Mouse (Mus musculus): ENCODE results near the gene Oca2. TPM values are rescaled to one million over a fixed set of nuclear protein-coding genes. Genes with fewer than 3 reads are reported as not detected.

Oca2 gene
- polyA plus RNA-seq, 1 experiment from 2014 or later: not detected

DNA sequence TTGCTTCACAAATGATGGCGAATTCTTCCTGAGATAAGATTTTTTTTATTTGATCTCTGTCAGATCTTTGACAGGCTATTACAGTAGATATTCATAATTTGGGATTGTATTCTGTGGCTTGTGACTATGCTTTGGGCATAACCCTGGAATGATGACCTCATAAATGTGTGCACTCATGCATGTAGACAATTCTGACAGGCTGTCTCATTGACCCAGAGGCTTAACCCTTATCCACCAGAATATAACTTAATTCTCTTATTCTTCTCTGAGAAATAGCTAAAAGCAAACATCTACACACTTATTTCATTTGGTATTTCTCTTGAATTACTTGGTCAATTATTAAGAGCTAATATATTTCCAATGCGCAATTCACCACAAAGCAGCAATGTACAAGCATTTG is 37.9 kb downstream of the Oca2 start:
- DNase-seq (no peak), ATAC-seq (no peak)
- Histone ChIP-seq H3K27ac (ENCODE audit: low read depth) (no peak overlapping the region), H3K27me3 (ENCODE audit: insufficient read depth, low read length) (no peaks in the 10 kb centered on the region), H3K4me2 (ENCODE audit: low read depth, low read length) (no peak overlapping the region), H3K9ac (replicated peaks) (no peak overlapping the region), H3K36me3 (replicated peaks; ENCODE audit: insufficient read depth, low read length) (no peaks in the 10 kb centered on the region), H3K4me1 (ENCODE audit: insufficient read depth) (no peaks in the 10 kb centered on the region), H3K4me3 (ENCODE audit: low read depth, low read length) (no peak overlapping the region), H3K9me3 (ENCODE audit: low read length) (no peaks in the 10 kb centered on the region)
- TF ChIP-seq EP300 (IDR thresholded peaks at IDR 0.05; ENCODE audit: low read depth): no peak
- no peak for TF ChIP-seq CTCF (IDR thresholded peaks at IDR 0.05; ENCODE audit: low read depth)
- WGBS (ENCODE audit: insufficient replicate concordance): 76% methylated on average over 2 of the region's 2 CpGs

DNA sequence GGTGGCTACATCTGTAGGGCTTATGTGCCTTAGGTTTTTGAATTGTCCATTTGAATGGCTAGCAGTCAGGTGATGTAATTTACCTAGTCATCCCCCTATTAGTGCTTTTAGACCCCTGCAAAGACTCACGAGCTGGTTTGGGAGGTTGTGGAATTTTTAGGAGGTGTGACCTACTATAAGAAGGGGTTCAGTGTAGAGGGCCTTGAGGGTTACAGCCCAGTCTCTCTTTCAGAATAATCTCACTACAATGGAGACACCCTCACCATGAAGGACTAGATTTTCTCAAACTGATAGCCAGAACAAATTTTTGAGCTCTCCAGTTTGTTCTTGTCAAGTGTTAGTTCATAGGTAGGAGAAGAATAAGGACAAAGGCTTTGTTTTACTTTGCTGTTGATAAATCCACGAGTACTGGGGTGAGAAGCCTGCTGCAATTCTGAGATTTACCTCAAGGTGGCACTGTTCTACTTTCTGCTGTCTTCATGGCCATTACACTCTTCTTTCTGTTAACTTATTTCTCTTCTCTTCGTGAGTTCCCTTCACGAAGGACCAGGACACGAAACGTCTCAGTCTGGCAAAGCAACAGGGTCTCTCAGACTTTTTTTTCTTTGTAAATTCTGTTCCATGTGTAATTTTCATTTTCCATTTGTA is 52.0 kb downstream of the Oca2 start:
- Histone ChIP-seq H3K4me2 (ENCODE audit: low read depth, low read length) (no peak overlapping the region), H3K4me3 (ENCODE audit: low read depth, low read length) (no peak overlapping the region), H3K9ac (replicated peaks) (no peak overlapping the region), H3K4me1 (ENCODE audit: insufficient read depth) (no peaks in the 10 kb centered on the region), H3K27ac (ENCODE audit: low read depth) (no peak overlapping the region), H3K9me3 (ENCODE audit: low read length) (no peaks in the 10 kb centered on the region), H3K27me3 (ENCODE audit: insufficient read depth, low read length) (no peaks in the 10 kb centered on the region), H3K36me3 (replicated peaks; ENCODE audit: insufficient read depth, low read length) (no peaks in the 10 kb centered on the region)
- no peak for TF ChIP-seq EP300 (IDR thresholded peaks at IDR 0.05; ENCODE audit: low read depth)
- TF ChIP-seq CTCF (IDR thresholded peaks at IDR 0.05; ENCODE audit: low read depth): peak; percentile 68
- 35% methylated on average over 6 of the region's 6 CpGs for WGBS (ENCODE audit: insufficient replicate concordance)
- DNase-seq (peak; percentile 47), ATAC-seq (no peak)

DNA sequence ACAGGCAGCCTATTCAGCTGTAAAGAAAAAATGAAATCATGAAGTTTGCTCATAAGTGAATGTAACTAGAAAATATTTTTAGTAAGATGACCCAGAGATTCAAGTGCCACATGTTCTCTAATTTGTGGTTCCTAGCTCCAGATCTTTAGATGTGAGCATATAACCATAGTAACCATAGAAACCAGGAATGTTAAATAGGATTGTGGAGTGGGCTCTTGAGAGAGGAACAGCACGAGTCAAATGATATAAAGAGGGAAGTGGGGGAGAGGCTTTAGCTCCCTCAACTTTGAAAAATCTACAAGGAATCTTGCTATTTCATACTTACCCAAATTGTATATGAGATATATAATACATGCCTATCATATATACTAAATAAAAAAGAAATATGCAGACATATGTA is 64.8 kb downstream of the Oca2 start:
- Histone ChIP-seq H3K9me3 (ENCODE audit: low read length) (no peaks in the 10 kb centered on the region), H3K36me3 (replicated peaks; ENCODE audit: insufficient read depth, low read length) (no peaks in the 10 kb centered on the region), H3K4me3 (ENCODE audit: low read depth, low read length) (no peak overlapping the region), H3K27me3 (ENCODE audit: insufficient read depth, low read length) (no peaks in the 10 kb centered on the region), H3K27ac (ENCODE audit: low read depth) (no peak overlapping the region), H3K4me1 (ENCODE audit: insufficient read depth) (no peaks in the 10 kb centered on the region), H3K4me2 (ENCODE audit: low read depth, low read length) (no peak overlapping the region), H3K9ac (replicated peaks) (no peak overlapping the region)
- DNase-seq (no peak), ATAC-seq (no peak)
- WGBS (ENCODE audit: insufficient replicate concordance): 41% methylated on average over 1 of the region's 1 CpGs
- TF ChIP-seq CTCF (IDR thresholded peaks at IDR 0.05; ENCODE audit: low read depth): no peak
- no peak for TF ChIP-seq EP300 (IDR thresholded peaks at IDR 0.05; ENCODE audit: low read depth)

DNA sequence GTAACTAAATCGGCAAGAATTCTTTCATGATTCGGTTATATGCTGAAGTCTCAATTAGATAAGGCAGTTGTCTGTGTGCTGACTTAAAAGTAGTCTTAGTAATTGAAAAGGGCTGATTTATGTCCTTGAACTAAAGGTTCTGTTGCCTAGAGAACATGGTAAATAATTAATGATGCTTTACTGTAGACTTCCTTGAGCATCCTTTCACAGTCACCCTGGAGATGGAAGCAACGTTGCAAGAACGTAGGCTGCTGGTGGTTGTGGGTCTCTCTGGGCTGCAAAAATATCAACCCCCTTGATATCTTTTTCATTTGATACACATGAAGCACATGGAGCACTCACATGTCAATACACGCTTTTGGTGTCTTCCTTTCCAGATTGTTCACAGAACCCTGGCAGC is 74.8 kb downstream of the Oca2 start:
- TF ChIP-seq CTCF (IDR thresholded peaks at IDR 0.05; ENCODE audit: low read depth): no peak
- TF ChIP-seq EP300 (IDR thresholded peaks at IDR 0.05; ENCODE audit: low read depth): no peak
- H3K4me1 ChIP-seq (ENCODE audit: insufficient read depth): no peaks in the 10 kb centered on the region
- H3K9ac ChIP-seq (replicated peaks): no peak overlapping the region
- no peak overlapping the region for H3K4me3 ChIP-seq (ENCODE audit: low read depth, low read length)
- H3K4me2 ChIP-seq (ENCODE audit: low read depth, low read length): no peak overlapping the region
- no peaks in the 10 kb centered on the region for H3K9me3 ChIP-seq (ENCODE audit: low read length)
- 83% methylated on average over 5 of the region's 5 CpGs for WGBS (ENCODE audit: insufficient replicate concordance)
- ATAC-seq (no peak), DNase-seq (no peak)
- no peaks in the 10 kb centered on the region for H3K27me3 ChIP-seq (ENCODE audit: insufficient read depth, low read length)
- no peaks in the 10 kb centered on the region for H3K36me3 ChIP-seq (replicated peaks; ENCODE audit: insufficient read depth, low read length)
- H3K27ac ChIP-seq (ENCODE audit: low read depth): no peak overlapping the region

DNA sequence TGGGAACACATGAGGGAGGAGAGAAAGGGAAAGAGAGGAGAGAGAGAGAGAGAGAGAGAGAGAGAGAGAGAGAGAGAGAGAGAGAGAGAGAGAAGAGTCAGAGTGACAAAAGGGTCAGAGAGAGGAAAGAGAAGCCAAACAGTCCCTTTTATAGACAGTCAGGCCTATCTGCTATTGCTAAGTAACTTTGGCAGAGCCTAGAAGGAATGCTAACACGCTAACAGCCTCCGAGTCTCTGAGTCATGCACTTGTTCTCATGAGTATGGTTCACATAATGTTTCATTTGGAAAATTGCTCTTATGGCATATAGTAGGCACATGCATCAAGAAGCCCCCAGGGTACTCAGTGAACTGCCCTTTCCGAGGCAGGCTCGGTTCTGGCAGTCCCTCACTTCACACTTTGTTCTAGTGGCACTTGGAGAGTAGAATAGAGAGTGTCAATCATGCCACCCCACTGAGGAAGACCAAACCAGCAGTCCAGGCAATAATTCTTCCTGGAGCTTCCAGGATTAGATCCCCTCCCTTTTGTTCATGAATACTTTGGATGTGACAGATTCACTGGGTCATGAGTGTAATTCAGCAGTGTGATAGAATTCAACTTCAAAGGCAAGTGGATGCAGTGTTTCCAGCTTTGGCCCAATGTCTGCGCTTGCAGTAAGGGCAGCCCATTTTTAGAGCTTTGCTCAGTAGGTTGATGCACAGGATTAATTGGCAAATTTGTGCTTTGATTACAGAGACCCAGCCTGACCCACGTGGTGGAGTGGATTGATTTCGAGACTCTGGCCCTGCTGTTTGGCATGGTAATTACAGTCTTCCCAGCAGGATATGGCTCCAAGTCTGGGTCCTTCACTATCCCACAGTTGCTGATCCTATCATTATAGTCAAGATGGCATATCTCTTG is 76.3 kb downstream of the Oca2 start:
- H3K27ac ChIP-seq (ENCODE audit: low read depth): no peak overlapping the region
- no peak overlapping the region for H3K4me3 ChIP-seq (ENCODE audit: low read depth, low read length)
- no peaks in the 10 kb centered on the region for H3K4me1 ChIP-seq (ENCODE audit: insufficient read depth)
- no peak for DNase-seq
- TF ChIP-seq EP300 (IDR thresholded peaks at IDR 0.05; ENCODE audit: low read depth): no peak
- H3K36me3 ChIP-seq (replicated peaks; ENCODE audit: insufficient read depth, low read length): no peaks in the 10 kb centered on the region
- H3K9me3 ChIP-seq (ENCODE audit: low read length): no peaks in the 10 kb centered on the region
- no peak overlapping the region for H3K9ac ChIP-seq (replicated peaks)
- ATAC-seq: no peak
- H3K4me2 ChIP-seq (ENCODE audit: low read depth, low read length): no peak overlapping the region
- 56% methylated on average over 7 of the region's 7 CpGs for WGBS (ENCODE audit: insufficient replicate concordance)
- H3K27me3 ChIP-seq (ENCODE audit: insufficient read depth, low read length): no peaks in the 10 kb centered on the region

DNA sequence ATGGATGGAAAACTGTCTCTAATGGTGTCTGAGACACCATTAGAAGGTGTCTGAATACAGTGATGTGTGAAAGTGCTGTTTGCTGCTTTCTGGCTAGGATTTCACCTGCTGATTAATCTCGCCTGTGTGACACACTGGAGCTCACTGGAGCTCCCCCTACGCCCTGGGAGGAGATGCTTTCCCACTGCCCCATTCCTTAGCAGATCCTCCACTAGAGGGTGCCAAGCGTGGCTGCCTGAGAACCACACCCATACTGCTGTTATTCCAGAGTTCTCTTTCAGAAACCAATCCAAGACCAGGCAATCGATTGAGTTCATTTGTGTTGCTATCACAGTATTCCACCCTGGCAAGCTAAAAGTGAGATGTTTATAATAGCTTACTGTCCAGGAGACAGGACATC is 88.2 kb downstream of the Oca2 start:
- Histone ChIP-seq H3K4me2 (ENCODE audit: low read depth, low read length) (no peak overlapping the region), H3K9me3 (ENCODE audit: low read length) (no peaks in the 10 kb centered on the region), H3K36me3 (replicated peaks; ENCODE audit: insufficient read depth, low read length) (no peaks in the 10 kb centered on the region), H3K27ac (ENCODE audit: low read depth) (no peak overlapping the region), H3K4me1 (ENCODE audit: insufficient read depth) (no peaks in the 10 kb centered on the region), H3K9ac (replicated peaks) (no peak overlapping the region), H3K4me3 (ENCODE audit: low read depth, low read length) (no peak overlapping the region), H3K27me3 (ENCODE audit: insufficient read depth, low read length) (no peaks in the 10 kb centered on the region)
- no peak for DNase-seq
- ATAC-seq: no peak
- WGBS (ENCODE audit: insufficient replicate concordance): 30% methylated on average over 4 of the region's 4 CpGs
- no peak for TF ChIP-seq CTCF (IDR thresholded peaks at IDR 0.05; ENCODE audit: low read depth)
- TF ChIP-seq EP300 (IDR thresholded peaks at IDR 0.05; ENCODE audit: low read depth): no peak
